Mouse (Mus musculus) embryonic facial prominence, embryonic 13.5 days (tissue): ENCODE data around the gene Srpk3. TPM values are rescaled to one million over a fixed set of nuclear protein-coding genes. Genes with fewer than 3 reads are reported as not detected.

Source experiments
- ATAC-seq: fragments of 200-750 bp; cut with Nextera tagmentation; 2 replicates; pipeline ENCODE4 v1.8.0; 2017; ENCODE audit warnings: low read depth; ENCODE audit not compliant: insufficient number of reproducible peaks, insufficient read depth, low FRiP score, low TSS enrichment
- H3K27ac ChIP-seq: fragments of 300-500 bp; sonication (generic); 2 replicates; pipeline ENCODE4 v1.5.1; 2015; ENCODE audit warnings: moderate library complexity, mild to moderate bottlenecking, inconsistent platforms
- H3K27me3 ChIP-seq: fragments of 300-500 bp; sonication (generic); 2 replicates; pipeline ENCODE4 v1.6.1; 2015; ENCODE audit warnings: mild to moderate bottlenecking, inconsistent platforms
- H3K36me3 ChIP-seq: fragments of 300-500 bp; sonication (generic); 2 replicates; pipeline ENCODE4 v1.6.1; 2015; ENCODE audit warnings: mild to moderate bottlenecking, inconsistent platforms
- H3K4me1 ChIP-seq: fragments of 300-500 bp; sonication (generic); 2 replicates; pipeline ENCODE4 v1.6.1; 2015; ENCODE audit warnings: inconsistent platforms
- H3K4me2 ChIP-seq: fragments of 300-500 bp; sonication (generic); 2 replicates; pipeline ENCODE4 v1.6.1; 2015; ENCODE audit warnings: moderate library complexity, mild to moderate bottlenecking, inconsistent platforms
- H3K4me3 ChIP-seq: fragments of 300-500 bp; sonication (generic); 2 replicates; pipeline ENCODE4 v1.5.1; 2015; ENCODE audit warnings: mild to moderate bottlenecking, inconsistent platforms
- H3K9ac ChIP-seq: fragments of 300-500 bp; sonication (generic); 2 replicates; pipeline ENCODE4 v1.6.1; 2015; ENCODE audit warnings: mild to moderate bottlenecking, inconsistent platforms
- H3K9me3 ChIP-seq: fragments of 300-500 bp; sonication (generic); 2 replicates; pipeline ENCODE4 v1.6.1; 2016; ENCODE audit warnings: inconsistent platforms
- WGBS: fragments of 180-500 bp; shearing (Covaris S2); methylation state at CpG from one replicate; pipeline ENCODE4 v1.1.7; 2015; ENCODE audit warnings: mixed read lengths; 5-methylcytosine and 5-hydroxymethylcytosine counted together
- polyA plus RNA-seq: library from polyadenylated mRNA; unstranded; fragments of >200 nt; fragmentation: Nextera tagmentation; extraction: Ambion mirVana; gene quantifications from 2 replicates; pipeline ENCODE4 v1.2.1, GENCODE M21; 2015

The Srpk3 gene
- polyA plus RNA-seq, 1 experiment from 2014 or later = 3.0 TPM

DNA sequence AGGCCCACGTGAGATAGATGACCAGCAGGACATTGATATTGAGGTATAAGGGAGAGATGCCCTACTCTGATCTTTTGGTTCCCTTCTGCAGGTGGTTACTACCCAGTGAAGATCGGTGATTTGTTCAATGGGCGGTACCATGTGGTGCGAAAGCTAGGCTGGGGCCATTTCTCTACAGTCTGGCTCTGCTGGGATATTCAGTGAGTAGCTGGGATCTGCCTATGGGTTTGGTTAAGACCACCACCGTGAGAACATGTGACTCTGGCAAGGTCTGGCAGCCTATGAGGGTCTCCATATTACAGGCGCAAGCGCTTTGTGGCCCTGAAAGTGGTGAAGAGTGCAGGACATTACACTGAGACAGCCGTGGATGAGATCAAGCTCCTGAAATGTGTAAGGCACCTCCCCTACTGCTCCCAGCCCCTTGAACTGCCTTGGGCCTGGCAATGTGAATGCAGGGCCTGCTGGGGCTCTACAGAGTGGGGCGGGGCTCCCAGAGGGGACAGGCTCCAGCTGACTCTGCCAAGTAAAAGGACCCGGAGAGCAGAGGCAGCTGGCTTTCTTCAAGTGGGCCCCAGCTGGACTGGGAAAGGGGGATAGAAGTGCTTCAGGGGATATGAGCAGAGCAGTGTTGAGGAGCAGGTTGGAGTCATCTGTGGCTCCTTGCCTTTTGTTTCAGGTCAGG lies 738 bp downstream of the Srpk3 start:
- H3K9me3 ChIP-seq = no peaks in the 10 kb centered on the region
- no peak overlapping the region for H3K27ac ChIP-seq
- no peaks in the 10 kb centered on the region for H3K27me3 ChIP-seq
- peaks cover 34% of the 10 kb centered on the region for H3K36me3 ChIP-seq
- WGBS = 72% methylated on average over 10 of the region's 10 CpGs
- H3K4me3 ChIP-seq = no peak overlapping the region
- no peak overlapping the region for H3K9ac ChIP-seq
- no peaks in the 10 kb centered on the region for H3K4me1 ChIP-seq
- H3K4me2 ChIP-seq = no peak overlapping the region
- ATAC-seq = no peak

DNA sequence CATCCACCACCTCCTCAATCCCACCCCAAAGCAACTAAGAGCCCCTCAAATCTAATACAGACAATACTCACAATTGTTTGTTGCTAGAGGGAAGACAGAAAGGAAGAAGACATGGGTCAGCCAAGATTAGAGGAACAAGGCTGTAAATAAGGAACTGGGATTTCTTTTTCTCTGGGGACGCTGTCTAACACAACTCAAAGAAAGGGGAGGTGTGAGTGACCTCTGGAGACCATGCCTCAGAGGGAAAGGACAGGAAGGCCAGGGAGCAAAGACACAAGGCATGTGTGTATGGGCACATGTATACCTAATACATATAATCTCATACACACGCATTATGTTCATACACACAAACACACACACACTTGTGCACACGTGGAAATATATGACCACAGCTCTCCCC lies 8.0 kb downstream of the Srpk3 start:
- no peaks in the 10 kb centered on the region for H3K9me3 ChIP-seq
- H3K36me3 ChIP-seq = peaks cover 36% of the 10 kb centered on the region
- no peak overlapping the region for H3K4me2 ChIP-seq
- ATAC-seq = no peak
- no peaks in the 10 kb centered on the region; the same call in 1 of the 2 replicates for H3K4me1 ChIP-seq
- H3K9ac ChIP-seq = no peak overlapping the region
- H3K4me3 ChIP-seq = no peak overlapping the region
- peaks cover 4% of the 10 kb centered on the region; the same call in 1 of the 2 replicates for H3K27me3 ChIP-seq
- no peak overlapping the region for H3K27ac ChIP-seq
- 87% methylated on average over 3 of the region's 3 CpGs for WGBS

DNA sequence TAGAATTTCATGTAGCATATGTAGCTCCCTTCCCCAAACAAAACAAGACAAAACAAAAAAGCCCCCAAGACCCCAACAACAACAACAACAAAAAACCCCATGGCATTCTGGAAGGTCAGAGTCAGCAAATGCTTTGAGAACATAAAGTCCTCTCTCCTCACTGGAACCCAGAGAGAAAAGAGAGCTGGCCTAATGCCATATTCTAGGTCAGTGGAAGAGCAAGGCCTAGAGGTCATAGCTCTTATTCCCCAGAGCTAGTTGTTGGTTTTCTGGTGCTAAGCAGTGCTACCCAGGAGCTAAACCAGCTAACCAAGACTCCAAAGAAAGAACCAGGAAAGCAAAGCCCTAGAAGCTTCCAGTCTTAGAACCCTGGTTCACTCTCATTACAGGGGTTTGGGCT lies 11.5 kb downstream of the Srpk3 start:
- peak overlapping the region; percentile 59 for H3K4me3 ChIP-seq
- peaks cover 11% of the 10 kb centered on the region for H3K36me3 ChIP-seq
- ATAC-seq = no peak
- H3K4me2 ChIP-seq = peak overlapping the region; percentile 61
- no peaks in the 10 kb centered on the region for H3K9me3 ChIP-seq
- H3K27ac ChIP-seq = no peak overlapping the region
- peaks cover 8% of the 10 kb centered on the region; the same call in 1 of the 2 replicates for H3K4me1 ChIP-seq
- peak overlapping the region; percentile 76 for H3K9ac ChIP-seq
- peaks cover 4% of the 10 kb centered on the region; the same call in 1 of the 2 replicates for H3K27me3 ChIP-seq

DNA sequence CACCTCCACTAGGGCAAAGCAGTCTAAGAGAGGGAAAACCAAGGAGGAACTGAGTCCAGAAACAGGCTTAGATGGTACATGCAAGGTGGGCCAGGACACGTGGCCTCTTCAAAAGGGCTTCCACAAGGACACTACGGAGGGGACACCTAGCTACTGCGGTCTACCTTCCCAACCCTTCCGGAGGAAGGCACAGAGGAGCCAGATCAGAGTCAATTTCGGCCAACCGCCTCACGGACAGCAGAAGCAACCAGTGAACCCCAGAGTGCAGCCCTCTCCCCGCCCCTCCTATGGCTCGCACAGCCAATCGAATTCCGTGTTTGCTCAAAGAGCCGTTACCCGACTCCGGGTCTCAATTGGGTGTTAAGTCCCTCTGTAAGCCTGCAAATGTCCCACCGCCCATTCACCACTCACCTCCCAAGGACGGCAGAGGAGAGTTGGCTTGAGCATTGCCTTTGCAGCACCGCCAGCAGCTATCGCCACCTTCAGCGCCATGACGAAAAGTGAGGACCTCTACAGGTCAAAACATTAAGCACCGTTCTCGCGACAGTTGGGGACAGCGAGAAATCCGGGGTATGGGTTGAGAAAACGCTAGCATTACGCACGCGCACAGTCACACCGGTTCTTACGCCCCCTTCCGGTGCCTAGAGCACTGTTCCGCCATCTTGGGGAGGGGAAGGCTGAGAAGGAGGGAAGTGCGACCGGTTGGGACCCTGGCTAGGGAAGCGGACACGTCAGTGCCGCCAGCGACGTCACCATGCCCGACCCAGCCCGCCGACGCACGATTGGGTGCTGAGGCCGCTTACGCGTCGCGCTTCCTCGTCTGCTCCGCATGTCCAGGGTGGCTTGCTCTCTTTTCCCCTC lies 12.4 kb downstream of the Srpk3 start, which contains the start of the genes Idh3g and Ssr4:
Gene Idh3g (minus strand): TSS at position 534 of the 861 bp plus-strand sequence.
Gene Ssr4 (plus strand): TSS at position 665 of the 861 bp plus-strand sequence.
- peaks cover 8% of the 10 kb centered on the region; the same call in 1 of the 2 replicates for H3K4me1 ChIP-seq
- H3K4me3 ChIP-seq = peak within 1 kb of the TSS; percentile 59
- peak within 1 kb of the TSS; percentile 88 for H3K27ac ChIP-seq
- whole genome bisulfite sequencing = 23% methylated on average over 52 of the region's 52 CpGs
- ATAC-seq = peak; percentile 94
- H3K36me3 ChIP-seq = 0 out of 2 replicates have a peak, but pooled peaks cover 13% of the 10 kb centered on the region
- peak within 1 kb of the TSS; percentile 77 for H3K9ac ChIP-seq
- peak within 1 kb of the TSS; percentile 68 for H3K4me2 ChIP-seq
- peaks cover 4% of the 10 kb centered on the region; the same call in 1 of the 2 replicates for H3K27me3 ChIP-seq
- H3K9me3 ChIP-seq = no peaks in the 10 kb centered on the region

- Histone ChIP-seq H3K4me3 (peak overlapping the region; percentile 59), H3K9ac (peak overlapping the region; percentile 77), H3K27me3 (peaks cover 4% of the 10 kb centered on the region; the same call in 1 of the 2 replicates), H3K36me3 (0 out of 2 replicates have a peak, but pooled peaks cover 13% of the 10 kb centered on the region), H3K4me2 (peak overlapping the region; percentile 68), H3K27ac (peak overlapping the region; percentile 88), H3K9me3 (no peaks in the 10 kb centered on the region), H3K4me1 (peaks cover 8% of the 10 kb centered on the region; the same call in 1 of the 2 replicates)
- ATAC-seq = peak; percentile 7; the same call in 1 of the 2 replicates
- 31% methylated on average over 18 of the region's 22 CpGs for WGBS
These were observed 13.0 kb downstream of the Srpk3 start for GRCm38 (mm10) chrX:73787225-73787558.

- Histone ChIP-seq H3K27me3 (peaks cover 4% of the 10 kb centered on the region; the same call in 1 of the 2 replicates), H3K4me2 (peak overlapping the region; percentile 68), H3K9me3 (no peaks in the 10 kb centered on the region), H3K36me3 (0 out of 2 replicates have a peak, but pooled peaks cover 13% of the 10 kb centered on the region), H3K27ac (no peak overlapping the region), H3K4me1 (peaks cover 8% of the 10 kb centered on the region; the same call in 1 of the 2 replicates), H3K4me3 (0 out of 2 replicates have a peak overlapping the region, but pooled peaks have one; percentile 59), H3K9ac (peak overlapping the region; percentile 77)
- no peak for ATAC-seq
- 100% methylated on average over 1 of the region's 1 CpGs for WGBS
These were observed 14.3 kb downstream of the Srpk3 start for GRCm38 (mm10) chrX:73788501-73788900.

DNA sequence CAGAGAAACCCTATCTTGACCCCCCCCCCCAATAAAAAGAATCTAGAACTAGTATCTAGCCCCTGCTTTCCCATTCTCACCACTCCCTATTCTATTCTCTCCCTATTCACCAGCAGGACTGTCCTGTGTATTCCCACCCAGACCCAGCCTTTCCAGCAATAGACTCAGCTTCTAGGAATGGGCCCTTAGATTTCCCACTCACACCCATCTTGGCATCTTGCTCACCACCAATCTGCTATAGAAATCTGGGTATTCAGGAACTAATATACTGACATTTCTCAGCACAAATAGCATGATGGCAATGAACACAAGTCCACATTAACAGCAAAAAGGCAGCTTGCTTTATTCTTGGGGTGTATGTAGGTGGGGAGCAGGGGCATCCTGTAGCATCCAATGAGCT lies 18.8 kb downstream of the Srpk3 start:
- no peak overlapping the region for H3K9ac ChIP-seq
- peaks cover 25% of the 10 kb centered on the region for H3K36me3 ChIP-seq
- peak overlapping the region; percentile 57; the same call in 1 of the 2 replicates for H3K27ac ChIP-seq
- no peaks in the 10 kb centered on the region for H3K27me3 ChIP-seq
- no peak overlapping the region for H3K4me2 ChIP-seq
- ATAC-seq = no peak
- H3K9me3 ChIP-seq = no peaks in the 10 kb centered on the region
- peaks cover 7% of the 10 kb centered on the region; the same call in 1 of the 2 replicates for H3K4me1 ChIP-seq
- no peak overlapping the region for H3K4me3 ChIP-seq

DNA sequence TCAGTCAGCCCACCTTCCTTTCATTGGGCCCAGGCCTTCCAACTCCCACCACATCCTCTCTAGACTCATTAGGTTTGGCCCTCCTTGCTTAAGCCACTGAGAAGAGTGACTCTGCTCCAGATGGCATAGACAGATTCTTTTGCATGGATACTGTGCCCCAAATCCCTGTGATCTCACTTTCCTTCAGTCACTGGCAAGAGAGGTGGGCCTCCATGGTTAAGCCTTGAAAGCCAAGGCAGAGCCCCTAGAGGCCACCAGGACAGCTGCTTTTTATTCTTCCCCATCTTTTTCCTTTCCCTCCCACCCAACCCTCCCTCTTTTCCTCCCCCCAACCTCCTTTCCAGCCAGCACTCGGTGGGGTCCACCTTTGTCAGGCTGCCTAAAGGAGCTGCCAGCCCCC lies 19.3 kb downstream of the Srpk3 start:
- H3K27me3 ChIP-seq = no peaks in the 10 kb centered on the region
- no peak overlapping the region for H3K9ac ChIP-seq
- peak overlapping the region; percentile 57; the same call in 1 of the 2 replicates for H3K27ac ChIP-seq
- H3K4me1 ChIP-seq = peaks cover 2% of the 10 kb centered on the region; the same call in 1 of the 2 replicates
- H3K9me3 ChIP-seq = no peaks in the 10 kb centered on the region
- peaks cover 25% of the 10 kb centered on the region for H3K36me3 ChIP-seq
- WGBS = 30% methylated on average over 1 of the region's 1 CpGs
- H3K4me3 ChIP-seq = no peak overlapping the region
- no peak overlapping the region for H3K4me2 ChIP-seq
- no peak for ATAC-seq

- Histone ChIP-seq H3K9me3 (no peaks in the 10 kb centered on the region), H3K27me3 (0 out of 2 replicates have a peak, but pooled peaks cover 3% of the 10 kb centered on the region), H3K4me2 (no peak overlapping the region), H3K4me1 (no peaks in the 10 kb centered on the region), H3K27ac (no peak overlapping the region), H3K9ac (no peak overlapping the region), H3K4me3 (no peak overlapping the region), H3K36me3 (peaks cover 12% of the 10 kb centered on the region)
- 84% methylated on average over 2 of the region's 2 CpGs for WGBS
- no peak for ATAC-seq
These were observed 23.3 kb downstream of the Srpk3 start for GRCm38 (mm10) chrX:73797511-73797910.

DNA sequence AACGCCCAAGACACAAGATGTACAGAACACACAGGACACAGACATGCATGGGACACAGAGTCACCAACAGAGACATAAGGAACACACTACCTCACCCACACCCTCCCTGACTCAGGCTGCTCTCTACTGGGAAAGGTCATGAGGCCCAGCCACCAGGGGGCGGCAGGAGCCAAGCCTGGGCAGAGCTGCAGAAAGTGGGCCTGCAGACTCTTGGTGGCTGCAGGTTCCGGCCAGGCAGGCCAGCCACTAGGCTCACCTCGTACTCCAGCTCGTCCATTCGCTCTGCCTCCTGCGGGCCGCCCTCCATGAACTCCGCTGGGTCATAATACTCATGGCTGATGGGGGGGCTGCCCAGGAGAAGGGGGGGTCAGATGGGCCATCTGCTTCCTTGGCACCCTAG lies 24.3 kb downstream of the Srpk3 start:
- H3K9me3 ChIP-seq = no peaks in the 10 kb centered on the region
- H3K27ac ChIP-seq = no peak overlapping the region
- 0 out of 2 replicates have a peak, but pooled peaks cover 3% of the 10 kb centered on the region for H3K27me3 ChIP-seq
- no peak for ATAC-seq
- H3K4me2 ChIP-seq = no peak overlapping the region
- WGBS = 37% methylated on average over 9 of the region's 9 CpGs
- no peaks in the 10 kb centered on the region for H3K4me1 ChIP-seq
- H3K36me3 ChIP-seq = peaks cover 12% of the 10 kb centered on the region
- H3K4me3 ChIP-seq = no peak overlapping the region
- no peak overlapping the region for H3K9ac ChIP-seq

DNA sequence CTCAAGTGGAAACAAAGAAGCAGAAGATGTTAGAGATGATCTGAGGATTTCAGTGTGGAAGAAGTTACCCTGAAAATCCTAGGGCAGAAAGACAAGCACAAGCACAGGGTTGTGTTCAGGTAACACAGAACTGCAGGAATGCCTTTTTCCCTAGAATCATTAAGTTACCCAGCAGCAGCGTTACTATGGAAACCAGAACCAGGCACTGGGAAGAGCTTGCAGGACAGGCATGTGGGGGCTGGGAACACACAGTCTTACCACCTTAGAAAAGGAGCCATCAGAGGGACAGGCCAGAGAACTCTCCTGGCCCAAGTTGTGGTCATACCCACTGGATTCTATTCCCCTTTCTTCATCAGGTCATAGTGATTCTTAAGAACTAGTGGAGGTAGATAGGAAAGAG lies 31.6 kb downstream of the Srpk3 start:
- H3K4me1 ChIP-seq = no peaks in the 10 kb centered on the region
- no peak overlapping the region for H3K27ac ChIP-seq
- no peak overlapping the region for H3K4me2 ChIP-seq
- WGBS = 63% methylated on average over 1 of the region's 1 CpGs
- 0 out of 2 replicates have a peak, but pooled peaks cover under 1% of the 10 kb centered on the region for H3K27me3 ChIP-seq
- ATAC-seq = no peak
- no peak overlapping the region for H3K9ac ChIP-seq
- no peaks in the 10 kb centered on the region for H3K9me3 ChIP-seq
- no peak overlapping the region for H3K4me3 ChIP-seq
- H3K36me3 ChIP-seq = no peaks in the 10 kb centered on the region
